ENCODE assay signal across 9 mouse cellular contexts in genomic region chr6:118592662-118593376, GRCm38 (mm10). TPM values are rescaled to one million over a fixed set of nuclear protein-coding genes. Genes with fewer than 3 reads are reported as not detected.
DNase-seq lines count a peak whose midpoint lies in the region; ATAC-seq and TF ChIP-seq lines count a peak whose summit lies in the region.
"Had no signal": no experiment of that assay in that cellular context is flagged by ENCODE, and none has a peak within 500 bp of the region (broad histone marks: within the 10 kb centered on the region; RNA-seq: fewer than 3 reads in every experiment).

No protein-coding gene starts in this region.

- no peaks in the 10 kb centered on the region for H3K9me3 ChIP-seq in heart, embryonic 13.5 days
- no peaks in the 10 kb centered on the region for H3K9me3 ChIP-seq in ES-Bruce4 (replicated peaks; ENCODE audit: control insufficient read depth, insufficient read depth, low read length, poor library complexity, severe bottlenecking)
- H3K9me3 ChIP-seq in hindbrain, embryonic 11.5 days (ENCODE audit: control insufficient read depth, low read length), result no peaks in the 10 kb centered on the region
- no peaks in the 10 kb centered on the region for H3K9me3 ChIP-seq in midbrain, embryonic 11.5 days (ENCODE audit: control insufficient read depth, low read length)

- no peak for TF ChIP-seq EP300 in ES-Bruce4 (IDR thresholded peaks at IDR 0.05; ENCODE audit: insufficient read depth, low read depth, low read length)

- peaks cover 24% of the 10 kb centered on the region for H3K27me3 ChIP-seq in heart, embryonic 13.5 days (replicated peaks)
- H3K27me3 ChIP-seq in ES-Bruce4 (ENCODE audit: control insufficient read depth, insufficient read depth, low read length, poor library complexity, severe bottlenecking), result 0 out of 2 replicates have a peak, but pooled peaks cover 2% of the 10 kb centered on the region
- peaks cover 8% of the 10 kb centered on the region for H3K27me3 ChIP-seq in hindbrain, embryonic 11.5 days (ENCODE audit: control insufficient read depth, insufficient read depth, low read length)
- H3K27me3 ChIP-seq in midbrain, embryonic 11.5 days (ENCODE audit: control insufficient read depth, insufficient read depth, low read length), result no peaks in the 10 kb centered on the region; the same call in 1 of the 2 replicates

- H3K4me3 ChIP-seq in heart, embryonic 13.5 days, result peak overlapping the region; percentile 44
- peak overlapping the region; percentile 44 for H3K4me3 ChIP-seq in ES-Bruce4 (ENCODE audit: low read depth, low read length)
- peak overlapping the region; percentile 38 for H3K4me3 ChIP-seq in hindbrain, embryonic 11.5 days (ENCODE audit: low read depth, low read length)
- peak overlapping the region; percentile 43 for H3K4me3 ChIP-seq in midbrain, embryonic 11.5 days (ENCODE audit: low read depth, low read length)

- TF ChIP-seq CTCF in ES-Bruce4 (IDR thresholded peaks at IDR 0.05; ENCODE audit: low read depth, low read length), result no peak

- no peak for TF ChIP-seq POLR2A in ES-Bruce4 (IDR thresholded peaks at IDR 0.05; ENCODE audit: insufficient read depth, low read length)

- H3K36me3 ChIP-seq in heart, embryonic 13.5 days, result peaks cover 79% of the 10 kb centered on the region
- H3K36me3 ChIP-seq in ES-Bruce4 (ENCODE audit: control insufficient read depth, insufficient read depth, low read length, poor library complexity, severe bottlenecking), result no peaks in the 10 kb centered on the region
- no peaks in the 10 kb centered on the region for H3K36me3 ChIP-seq in hindbrain, embryonic 11.5 days (ENCODE audit: control insufficient read depth, insufficient read depth, low read length)
- no peaks in the 10 kb centered on the region for H3K36me3 ChIP-seq in midbrain, embryonic 11.5 days (ENCODE audit: control insufficient read depth, insufficient read depth, low read length)
- H3K36me3 ChIP-seq: G1E had no signal

- peak overlapping the region; percentile 41 for H3K9ac ChIP-seq in heart, embryonic 13.5 days
- no peak overlapping the region for H3K9ac ChIP-seq in ES-Bruce4 (ENCODE audit: low read depth, poor library complexity, severe bottlenecking)
- H3K9ac ChIP-seq in hindbrain, embryonic 11.5 days (ENCODE audit: low read depth, low read length), result peak overlapping the region; percentile 32; the same call in 1 of the 2 replicates
- H3K9ac ChIP-seq in midbrain, embryonic 11.5 days (ENCODE audit: low read length), result peak overlapping the region; percentile 61

- ATAC-seq in heart, embryonic 13.5 days (ENCODE audit: extremely low read depth, insufficient number of reproducible peaks, low FRiP score, low TSS enrichment), result no peak
- ATAC-seq in hindbrain, embryonic 11.5 days (ENCODE audit: low FRiP score), result 0 out of 2 replicates have a peak, but pooled peaks have one; percentile 8
- peak; percentile 12 for ATAC-seq in midbrain, embryonic 11.5 days (ENCODE audit: low FRiP score)

- peaks cover 18% of the 10 kb centered on the region for H3K4me1 ChIP-seq in heart, embryonic 13.5 days
- H3K4me1 ChIP-seq in ES-Bruce4 (ENCODE audit: control insufficient read depth, insufficient read depth, low read length), result peaks cover 4% of the 10 kb centered on the region
- H3K4me1 ChIP-seq in hindbrain, embryonic 11.5 days (replicated peaks; ENCODE audit: control insufficient read depth, insufficient read depth, low read length), result no peaks in the 10 kb centered on the region
- H3K4me1 ChIP-seq in midbrain, embryonic 11.5 days (ENCODE audit: control insufficient read depth, insufficient read depth, low read length), result peaks cover 8% of the 10 kb centered on the region

- WGBS in heart, embryonic 13.5 days, result 54% methylated on average over 21 of the region's 21 CpGs
- 22% methylated on average over 21 of the region's 21 CpGs for WGBS in hindbrain, embryonic 11.5 days
- 16% methylated on average over 21 of the region's 21 CpGs for WGBS in midbrain, embryonic 11.5 days

- H3K27ac ChIP-seq in heart, embryonic 13.5 days (replicated peaks), result no peak overlapping the region
- no peak overlapping the region for H3K27ac ChIP-seq in ES-Bruce4 (ENCODE audit: insufficient read depth, low read length)
- no peak overlapping the region for H3K27ac ChIP-seq in hindbrain, embryonic 11.5 days (ENCODE audit: low read depth, low read length)
- no peak overlapping the region for H3K27ac ChIP-seq in midbrain, embryonic 11.5 days (ENCODE audit: low read depth, low read length)

- H3K4me2 ChIP-seq in heart, embryonic 13.5 days, result peak overlapping the region; percentile 68
- H3K4me2 ChIP-seq in hindbrain, embryonic 11.5 days (replicated peaks; ENCODE audit: low read depth, low read length), result peak overlapping the region; percentile 69
- H3K4me2 ChIP-seq in midbrain, embryonic 11.5 days, result peak overlapping the region; percentile 79

- no peak for DNase-seq in heart, postnatal 4 days
- peak; percentile 7 for DNase-seq in hindbrain, embryonic 11.5 days (ENCODE audit: low spot score)
- DNase-seq in midbrain, embryonic 11.5 days (ENCODE audit: low spot score, missing footprints), result peak; percentile 84
- no peak for DNase-seq in thymus, postnatal 10 days (ENCODE audit: low spot score in 2 of 2)
- no peak for DNase-seq in left cerebral cortex, adult 8-10 months (ENCODE audit: low spot score in 2 of 2)
- DNase-seq in spleen, postnatal 10 days (ENCODE audit: low spot score in 2 of 2), result no peak

RNA-seq across cellular contexts. Expression of gene Ankrd26, which starts 30.8 kb away (rescaled TPM):
- polyA plus RNA-seq in heart, embryonic 13.5 days (2015; fragmentation: Nextera tagmentation; extraction: Ambion mirVana), result 8.0 and 10.0 TPM in 2 replicates
- total RNA-seq in heart, postnatal 4 days (2021), result 1 to 10 TPM; 3.2 to 3.5 TPM
- polyA plus RNA-seq in ES-Bruce4 (2011; ENCODE audit: insufficient read depth, insufficient read length, low read depth, missing spikeins), result 10.6 and 14.0 TPM in 2 replicates
- 19.7 and 21.7 TPM in 2 replicates for polyA plus RNA-seq in hindbrain, embryonic 11.5 days (2014; fragmentation: Nextera tagmentation; extraction: Ambion mirVana)
- 21.8 and 23.3 TPM in 2 replicates for polyA plus RNA-seq in midbrain, embryonic 11.5 days (2014; fragmentation: Nextera tagmentation; extraction: Ambion mirVana)
- total RNA-seq in left cerebral cortex, adult 8-10 months (2022), result 10 to 100 TPM in 2 of 4 experiments, 1 to 10 TPM in 2; 8.4 to 12.3 (median 10.4) TPM

Comparison
In these comparisons a context has a peak if more than half of its experiments do, and no peak if none do; other contexts are left out.
1. DNase-seq: peak in hindbrain, embryonic 11.5 days (single experiment) and midbrain, embryonic 11.5 days (single experiment); none in heart, postnatal 4 days (single experiment), thymus, postnatal 10 days (0 of 2), left cerebral cortex, adult 8-10 months (0 of 2) and spleen, postnatal 10 days (0 of 2).
2. Peak in every context shown above with its lines, with median percentiles within 50 percentile points of each other: H3K4me2 ChIP-seq and H3K4me3 ChIP-seq.